Mouse (Mus musculus) midbrain, embryonic 14.5 days (tissue): ENCODE data around the gene Zfp326. TPM values are rescaled to one million over a fixed set of nuclear protein-coding genes. Genes with fewer than 3 reads are reported as not detected.

Source experiments
- ATAC-seq: fragments of 200-750 bp; cut with Nextera tagmentation; 2 replicates; pipeline ENCODE4 v1.8.0; 2017; ENCODE audit warnings: moderate number of reproducible peaks, moderate library complexity; ENCODE audit not compliant: low FRiP score, low TSS enrichment
- DNase-seq: peaks from one replicate; pipeline ENCODE4 v3.0.0-alpha.2; 2015
- H3K27ac ChIP-seq: fragments of 300-500 bp; sonication (generic); replicated peaks from 2 replicates; pipeline ENCODE4 v1.5.1; 2014; ENCODE audit warnings: mild to moderate bottlenecking, low read depth, low read length, moderate library complexity
- H3K27me3 ChIP-seq: fragments of 300-500 bp; sonication (generic); 2 replicates; pipeline ENCODE4 v1.6.1; 2014; ENCODE audit warnings: low read length, control low read depth, mixed read lengths; ENCODE audit not compliant: control insufficient read depth, insufficient read depth
- H3K36me3 ChIP-seq: fragments of 300-500 bp; sonication (generic); 2 replicates; pipeline ENCODE4 v1.6.1; 2014; ENCODE audit warnings: low read length, control low read depth; ENCODE audit not compliant: control insufficient read depth, insufficient read depth
- H3K4me1 ChIP-seq: fragments of 300-500 bp; sonication (generic); 2 replicates; pipeline ENCODE4 v1.6.1; 2014; ENCODE audit warnings: mild to moderate bottlenecking, antibody characterized with exemption, low read length, control low read depth; ENCODE audit not compliant: control insufficient read depth, insufficient read depth
- H3K4me2 ChIP-seq: fragments of 300-500 bp; sonication (generic); 2 replicates; pipeline ENCODE4 v1.6.1; 2014; ENCODE audit warnings: mild to moderate bottlenecking, low read length, moderate library complexity
- H3K4me3 ChIP-seq: fragments of 300-500 bp; sonication (generic); replicated peaks from 2 replicates; pipeline ENCODE4 v1.5.1; 2014; ENCODE audit warnings: low read depth, low read length
- H3K9ac ChIP-seq: fragments of 300-500 bp; sonication (generic); replicated peaks from 2 replicates; pipeline ENCODE4 v1.6.1; 2014; ENCODE audit warnings: mild to moderate bottlenecking, low read length, moderate library complexity
- H3K9me3 ChIP-seq: fragments of 300-500 bp; sonication (generic); 2 replicates; pipeline ENCODE4 v1.6.1; 2016; ENCODE audit warnings: low read length, control low read depth, mixed read lengths; ENCODE audit not compliant: control insufficient read depth
- whole genome bisulfite sequencing: fragments of 180-500 bp; shearing (Covaris S2); extraction: QIAGEN DNeasy Blood & Tissue Kit; methylation state at CpG from one replicate; pipeline ENCODE4 v1.1.7; 2014; 5-methylcytosine and 5-hydroxymethylcytosine counted together
- polyA plus RNA-seq: library from polyadenylated mRNA; unstranded; fragments of >200 nt; fragmentation: Nextera tagmentation; extraction: Ambion mirVana; gene quantifications from 2 replicates; pipeline ENCODE4 v1.2.1, GENCODE M21; 2014

Zfp326 gene
- polyA plus RNA-seq, 1 experiment from 2014 or later = 45.7 TPM

DNA sequence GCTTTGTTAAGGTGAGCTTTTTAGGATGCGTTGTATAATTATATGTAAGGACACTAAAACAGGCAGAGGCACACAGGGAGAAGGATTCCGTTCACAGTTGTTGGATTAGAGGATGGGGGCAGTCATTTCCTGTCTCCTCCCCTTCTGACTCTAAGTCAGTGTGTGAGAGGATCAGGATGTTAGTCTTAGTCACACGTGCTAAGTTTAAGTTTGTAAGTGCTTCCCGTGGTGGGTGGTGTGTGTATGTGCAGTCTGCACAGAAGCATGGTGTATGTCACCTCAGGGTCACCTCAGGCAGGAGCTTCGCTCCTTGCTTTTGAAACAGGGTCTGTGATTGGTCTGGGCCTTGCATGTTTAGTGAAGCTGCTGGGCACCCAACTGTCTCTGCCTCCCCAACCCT lies 35.1 kb downstream of the Zfp326 start:
- WGBS = 88% methylated on average over 5 of the region's 5 CpGs
- peaks cover 82% of the 10 kb centered on the region for H3K36me3 ChIP-seq

DNA sequence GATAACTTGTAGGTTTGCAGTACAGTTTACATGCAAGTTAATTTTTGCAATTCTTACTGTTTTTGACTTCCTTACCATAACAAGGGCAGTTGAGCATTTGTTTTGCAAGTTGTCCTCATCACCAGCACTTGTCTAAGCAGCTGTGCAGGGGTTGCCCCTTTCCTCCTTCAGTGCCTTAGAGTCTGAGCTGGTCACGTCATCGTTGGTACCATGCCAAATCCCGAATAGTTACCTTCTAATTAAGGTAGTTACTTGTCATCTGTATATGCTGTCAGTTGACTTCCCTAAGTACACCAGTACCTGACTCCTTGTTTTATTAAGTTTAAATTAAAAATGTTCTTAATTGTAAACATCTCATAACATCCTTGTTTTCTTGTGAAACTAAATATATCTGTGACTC lies 41.0 kb downstream of the Zfp326 start:
- no peaks in the 10 kb centered on the region for H3K9me3 ChIP-seq
- WGBS = 94% methylated on average over 3 of the region's 3 CpGs
- H3K4me2 ChIP-seq = no peak overlapping the region
- ATAC-seq (no peak), DNase-seq (no peak)
- H3K27me3 ChIP-seq = no peaks in the 10 kb centered on the region
- no peak overlapping the region for H3K27ac ChIP-seq
- H3K4me1 ChIP-seq = peaks cover 4% of the 10 kb centered on the region; the same call in 1 of the 2 replicates
- H3K9ac ChIP-seq = no peak overlapping the region
- H3K4me3 ChIP-seq = no peak overlapping the region
- H3K36me3 ChIP-seq = peaks cover 41% of the 10 kb centered on the region

More for the DNA sequence above, 35.1 kb downstream of the Zfp326 start:
- Histone ChIP-seq H3K9ac (no peak overlapping the region), H3K4me1 (no peaks in the 10 kb centered on the region), H3K9me3 (no peaks in the 10 kb centered on the region), H3K27ac (no peak overlapping the region), H3K4me2 (no peak overlapping the region), H3K4me3 (no peak overlapping the region), H3K27me3 (no peaks in the 10 kb centered on the region)
- no peak for ATAC-seq
- DNase-seq = no peak

GRCm38 (mm10) chr5:105918289-105918688 lies 41.9 kb downstream of the Zfp326 start:
- ATAC-seq (no peak), DNase-seq (no peak)
- no peak overlapping the region for H3K27ac ChIP-seq
- no peaks in the 10 kb centered on the region for H3K9me3 ChIP-seq
- H3K27me3 ChIP-seq = no peaks in the 10 kb centered on the region
- WGBS = 91% methylated on average over 6 of the region's 6 CpGs
- peaks cover 33% of the 10 kb centered on the region for H3K36me3 ChIP-seq
- no peak overlapping the region for H3K4me2 ChIP-seq
- H3K4me3 ChIP-seq = no peak overlapping the region
- H3K9ac ChIP-seq = no peak overlapping the region
- peaks cover 13% of the 10 kb centered on the region for H3K4me1 ChIP-seq

DNA sequence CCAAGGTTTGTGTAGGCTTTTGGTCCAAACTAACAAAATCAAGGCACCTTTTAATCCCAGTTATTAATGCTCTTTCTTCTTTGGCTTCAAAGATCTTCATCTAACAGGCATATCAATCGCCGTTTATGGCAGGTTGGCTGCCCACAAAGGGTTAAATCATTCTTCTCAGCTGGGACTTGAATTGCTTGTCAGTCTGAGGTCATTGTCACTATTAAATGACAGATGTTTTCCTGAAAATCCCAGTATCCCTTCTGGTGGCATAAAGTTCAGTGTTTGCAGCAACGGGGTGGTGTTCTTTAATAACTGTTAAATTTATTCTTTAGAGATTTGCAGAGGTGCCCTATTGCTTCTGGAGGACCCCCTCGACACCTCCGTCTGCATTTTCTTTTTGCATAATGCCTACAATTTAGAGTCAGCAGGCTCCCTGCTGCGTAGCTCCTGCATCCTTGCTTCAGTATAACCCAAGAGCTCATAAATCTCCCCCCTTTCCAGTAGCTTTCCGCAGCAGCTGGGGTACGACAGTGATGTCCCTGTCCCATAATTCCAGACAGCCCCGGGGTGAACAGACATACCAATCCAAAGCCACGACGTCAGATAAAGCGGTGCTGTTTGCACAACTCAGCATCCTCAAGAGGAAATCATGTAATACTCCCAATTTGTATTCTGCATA lies 46.6 kb downstream of the Zfp326 start:
- Histone ChIP-seq H3K27me3 (no peaks in the 10 kb centered on the region), H3K4me2 (no peak overlapping the region), H3K9ac (no peak overlapping the region), H3K36me3 (peaks cover 10% of the 10 kb centered on the region; the same call in 1 of the 2 replicates), H3K4me3 (no peak overlapping the region), H3K9me3 (no peaks in the 10 kb centered on the region), H3K27ac (no peak overlapping the region), H3K4me1 (peaks cover 14% of the 10 kb centered on the region)
- DNase-seq (peak; percentile 70), ATAC-seq (peak; percentile 69)
- 28% methylated on average over 12 of the region's 12 CpGs for WGBS

- DNase-seq (no peak), ATAC-seq (no peak)
- H3K36me3 ChIP-seq = peaks cover 4% of the 10 kb centered on the region; the same call in 1 of the 2 replicates
- H3K4me1 ChIP-seq = peaks cover 14% of the 10 kb centered on the region
- 91% methylated on average over 8 of the region's 8 CpGs for WGBS
- H3K27me3 ChIP-seq = no peaks in the 10 kb centered on the region
- H3K4me3 ChIP-seq = no peak overlapping the region
- H3K27ac ChIP-seq = no peak overlapping the region
- no peaks in the 10 kb centered on the region for H3K9me3 ChIP-seq
- H3K9ac ChIP-seq = no peak overlapping the region
- no peak overlapping the region for H3K4me2 ChIP-seq
Observed at GRCm38 (mm10) chr5:105924347-105924746, 48.0 kb downstream of the Zfp326 start.

- Histone ChIP-seq H3K27me3 (no peaks in the 10 kb centered on the region), H3K9ac (no peak overlapping the region), H3K4me3 (no peak overlapping the region), H3K4me1 (peaks cover 14% of the 10 kb centered on the region), H3K9me3 (no peaks in the 10 kb centered on the region), H3K36me3 (0 out of 2 replicates have a peak, but pooled peaks cover 3% of the 10 kb centered on the region), H3K27ac (no peak overlapping the region), H3K4me2 (no peak overlapping the region)
- DNase-seq (peak; percentile 69), ATAC-seq (peak; percentile 48)
- WGBS = 65% methylated on average over 14 of the region's 14 CpGs
Observed at GRCm38 (mm10) chr5:105925568-105926255, 49.3 kb downstream of the Zfp326 start.

- H3K9me3 ChIP-seq = peaks cover 8% of the 10 kb centered on the region; the same call in 1 of the 2 replicates
- WGBS = 35% methylated on average over 3 of the region's 3 CpGs
- ATAC-seq = no peak
- DNase-seq = peak; percentile 65
- H3K9ac ChIP-seq = no peak overlapping the region
- H3K4me2 ChIP-seq = no peak overlapping the region
- no peaks in the 10 kb centered on the region for H3K4me1 ChIP-seq
- no peak overlapping the region for H3K27ac ChIP-seq
- H3K4me3 ChIP-seq = no peak overlapping the region
- 0 out of 2 replicates have a peak, but pooled peaks cover 4% of the 10 kb centered on the region for H3K36me3 ChIP-seq
- H3K27me3 ChIP-seq = no peaks in the 10 kb centered on the region
Observed at GRCm38 (mm10) chr5:105930282-105930681, 53.9 kb downstream of the Zfp326 start.

DNA sequence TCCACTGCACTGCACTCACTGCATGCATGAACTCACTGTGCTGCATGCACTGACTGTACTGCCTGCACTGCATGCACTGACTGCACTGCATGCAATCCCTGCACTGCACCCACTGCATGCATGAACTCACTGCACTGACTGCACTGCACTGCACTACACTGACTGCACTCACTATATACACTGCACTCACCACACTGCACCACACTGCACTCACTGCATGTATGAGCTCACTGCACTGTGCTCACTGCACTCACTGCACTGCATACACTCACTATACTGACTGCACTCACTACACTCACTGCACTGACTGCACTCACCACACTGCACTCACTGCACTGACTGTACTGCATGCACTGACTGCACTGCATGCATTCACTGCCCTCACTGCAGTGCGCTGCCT lies 56.0 kb downstream of the Zfp326 start:
- Histone ChIP-seq H3K4me2 (no peak overlapping the region), H3K36me3 (0 out of 2 replicates have a peak, but pooled peaks cover 4% of the 10 kb centered on the region), H3K27me3 (no peaks in the 10 kb centered on the region), H3K27ac (no peak overlapping the region), H3K9me3 (peaks cover 8% of the 10 kb centered on the region; the same call in 1 of the 2 replicates), H3K9ac (no peak overlapping the region), H3K4me3 (no peak overlapping the region), H3K4me1 (no peaks in the 10 kb centered on the region)
- ATAC-seq = 0 out of 2 replicates have a peak, but pooled peaks have one; percentile 24
- no peak for DNase-seq
- 95% methylated on average over 1 of the region's 1 CpGs for WGBS
